Mouse (Mus musculus) urinary bladder, postnatal 4 days (tissue): Measurements from ENCODE around the gene Ms4a15.

Experiments used
- DNase-seq, 2 experiments: peaks; one replicate each; pipeline ENCODE4 v3.0.0; 2021 to 2022; ENCODE audit warnings: low spot score in 2 of 2

Ms4a15 gene

GRCm38 (mm10) chr19:10993150-10993549 lies at the start of gene Ms4a15:
Gene Ms4a15 (minus strand): TSS chr19:10993250.
- DNase-seq: no peak

- no peak for DNase-seq
These were observed 44.5 kb upstream of the Ms4a15 start for GRCm38 (mm10) chr19:11037570-11037969.

GRCm38 (mm10) chr19:11022382-11022781 lies 29.3 kb upstream of the Ms4a15 start:
- no peak for DNase-seq

GRCm38 (mm10) chr19:11017891-11018290 lies 24.8 kb upstream of the Ms4a15 start, which contains the start of gene Ms4a18:
Gene Ms4a18 (minus strand): TSS chr19:11018031.
- DNase-seq: no peak

- DNase-seq: no peak
These were observed 24.2 kb upstream of the Ms4a15 start for GRCm38 (mm10) chr19:11017251-11017650.

- no peak for DNase-seq
These were observed 22.9 kb upstream of the Ms4a15 start for GRCm38 (mm10) chr19:11015998-11016397.

- no peak for DNase-seq
These were observed 22.4 kb upstream of the Ms4a15 start for GRCm38 (mm10) chr19:11015468-11015867.

GRCm38 (mm10) chr19:10991911-10992310 lies 1.1 kb downstream of the Ms4a15 start:
- no peak for DNase-seq

GRCm38 (mm10) chr19:10990751-10991150 lies 2.3 kb downstream of the Ms4a15 start:
- DNase-seq: no peak

- no peak for DNase-seq
These were observed 4.5 kb downstream of the Ms4a15 start for GRCm38 (mm10) chr19:10988563-10988962.

GRCm38 (mm10) chr19:10985889-10986288 lies 7.2 kb downstream of the Ms4a15 start:
- DNase-seq: no peak

- no peak for DNase-seq
These were observed 8.5 kb downstream of the Ms4a15 start for GRCm38 (mm10) chr19:10984551-10984950.

- DNase-seq: no peak
These were observed 9.9 kb downstream of the Ms4a15 start for GRCm38 (mm10) chr19:10983146-10983545.

GRCm38 (mm10) chr19:10980210-10980609 lies 12.8 kb downstream of the Ms4a15 start:
- no peak for DNase-seq

GRCm38 (mm10) chr19:10979184-10980168 lies 13.6 kb downstream of the Ms4a15 start:
- DNase-seq: peak; percentile 71 to 86

- DNase-seq: no peak
These were observed 16.7 kb downstream of the Ms4a15 start for GRCm38 (mm10) chr19:10976318-10976717.

- DNase-seq: no peak
These were observed 17.9 kb downstream of the Ms4a15 start for GRCm38 (mm10) chr19:10975187-10975586.

GRCm38 (mm10) chr19:10974238-10974865 lies 18.7 kb downstream of the Ms4a15 start, which contains the start of gene Ms4a10:
Gene Ms4a10 (minus strand): TSS chr19:10974670.
- no peak for DNase-seq

GRCm38 (mm10) chr19:10973187-10973586 lies 19.9 kb downstream of the Ms4a15 start:
- no peak for DNase-seq

GRCm38 (mm10) chr19:10972660-10973059 lies 20.4 kb downstream of the Ms4a15 start:
- no peak for DNase-seq

GRCm38 (mm10) chr19:10970457-10970856 lies 22.6 kb downstream of the Ms4a15 start:
- DNase-seq: no peak

GRCm38 (mm10) chr19:10968578-10968977 lies 24.5 kb downstream of the Ms4a15 start:
- DNase-seq: no peak

GRCm38 (mm10) chr19:10965721-10966120 lies 27.3 kb downstream of the Ms4a15 start:
- DNase-seq: peak in 1 of 2 experiments; percentile 30
